Mouse (Mus musculus): ENCODE measurements around the gene Bdnf.

Gene Bdnf

GRCm38 (mm10) chr2:109776374-109776773 is 101.9 kb downstream of the Bdnf start:
- Histone ChIP-seq H3K4me1 (replicated peaks; ENCODE audit: low read depth, low read length) (no peaks in the 10 kb centered on the region), H3K9me3 (ENCODE audit: low read length) (no peaks in the 10 kb centered on the region), H3K4me3 (replicated peaks; ENCODE audit: low read length) (no peak overlapping the region), H3K27me3 (ENCODE audit: insufficient read depth, low read length) (no peaks in the 10 kb centered on the region), H3K36me3 (ENCODE audit: insufficient read depth, low read length) (no peaks in the 10 kb centered on the region)
- TF ChIP-seq NANOG (IDR thresholded peaks at IDR 0.05; ENCODE audit: borderline replicate concordance, low read length) = no peak
- no peak for TF ChIP-seq CTCF (conservative IDR thresholded peaks at IDR 0.05; ENCODE audit: low read length)
- no peak for TF ChIP-seq POU5F1 (IDR thresholded peaks at IDR 0.05; ENCODE audit: borderline replicate concordance, low read length)
